Mouse (Mus musculus): ENCODE measurements around the gene Gpr179.
"Not testable (repeated sequence)": the region's sequence is repeated elsewhere in the genome, so short reads cannot be mapped to it uniquely, and the experiment has no call there.

Gpr179 gene

GRCm38 (mm10) chr11:97315504-97316503 lies 36.1 kb downstream of the Gpr179 start, which contains the start of gene Mrpl45:
Gene Mrpl45, plus strand, starts transcription at chr11:97315716.
- peak; percentile 97 for DNase-seq (ENCODE audit: low spot score)

- DNase-seq (ENCODE audit: low spot score) = no peak
These were observed 37.0 kb downstream of the Gpr179 start for GRCm38 (mm10) chr11:97314751-97315503.

- no peak for DNase-seq (ENCODE audit: low spot score)
These were observed 37.8 kb downstream of the Gpr179 start for GRCm38 (mm10) chr11:97314110-97314509.

GRCm38 (mm10) chr11:97312871-97313270 lies 39.0 kb downstream of the Gpr179 start:
- DNase-seq (ENCODE audit: low spot score) = not testable (repeated sequence)

GRCm38 (mm10) chr11:97310895-97311631 lies 40.8 kb downstream of the Gpr179 start:
- DNase-seq (ENCODE audit: low spot score) = peak; percentile 31

GRCm38 (mm10) chr11:97309911-97310571 lies 41.8 kb downstream of the Gpr179 start:
- DNase-seq (ENCODE audit: low spot score) = peak; percentile 88

GRCm38 (mm10) chr11:97309451-97309836 lies 42.4 kb downstream of the Gpr179 start:
- peak; percentile 88 for DNase-seq (ENCODE audit: low spot score)

GRCm38 (mm10) chr11:97308806-97309450 lies 42.9 kb downstream of the Gpr179 start:
- no peak for DNase-seq (ENCODE audit: low spot score)

- DNase-seq (ENCODE audit: low spot score) = no peak
These were observed 44.4 kb downstream of the Gpr179 start for GRCm38 (mm10) chr11:97307294-97308069.

GRCm38 (mm10) chr11:97304631-97305030 lies 47.2 kb downstream of the Gpr179 start:
- no peak for DNase-seq (ENCODE audit: low spot score)

- peak; percentile 90 for DNase-seq (ENCODE audit: low spot score)
These were observed 49.6 kb downstream of the Gpr179 start for GRCm38 (mm10) chr11:97302231-97302781.

- no peak for DNase-seq (ENCODE audit: low spot score)
These were observed 50.5 kb downstream of the Gpr179 start for GRCm38 (mm10) chr11:97301406-97301805.

GRCm38 (mm10) chr11:97299939-97300338 lies 51.9 kb downstream of the Gpr179 start:
- DNase-seq (ENCODE audit: low spot score) = no peak

- no peak for DNase-seq (ENCODE audit: low spot score)
These were observed 55.3 kb downstream of the Gpr179 start for GRCm38 (mm10) chr11:97296542-97296941.

- DNase-seq (ENCODE audit: low spot score) = no peak
These were observed 59.1 kb downstream of the Gpr179 start for GRCm38 (mm10) chr11:97292731-97293130.

- DNase-seq (ENCODE audit: low spot score) = no peak
These were observed 62.3 kb downstream of the Gpr179 start for GRCm38 (mm10) chr11:97289276-97290230.

GRCm38 (mm10) chr11:97287643-97288042 lies 64.2 kb downstream of the Gpr179 start:
- no peak for DNase-seq (ENCODE audit: low spot score)

- no peak for DNase-seq (ENCODE audit: low spot score)
These were observed 64.9 kb downstream of the Gpr179 start for GRCm38 (mm10) chr11:97286973-97287372.
